Mouse (Mus musculus): ENCODE results near the gene Olfr478.
"Not testable (repeated sequence)": the region's sequence is repeated elsewhere in the genome, so short reads cannot be mapped to it uniquely, and the experiment has no call there.

Gene Olfr478

DNA sequence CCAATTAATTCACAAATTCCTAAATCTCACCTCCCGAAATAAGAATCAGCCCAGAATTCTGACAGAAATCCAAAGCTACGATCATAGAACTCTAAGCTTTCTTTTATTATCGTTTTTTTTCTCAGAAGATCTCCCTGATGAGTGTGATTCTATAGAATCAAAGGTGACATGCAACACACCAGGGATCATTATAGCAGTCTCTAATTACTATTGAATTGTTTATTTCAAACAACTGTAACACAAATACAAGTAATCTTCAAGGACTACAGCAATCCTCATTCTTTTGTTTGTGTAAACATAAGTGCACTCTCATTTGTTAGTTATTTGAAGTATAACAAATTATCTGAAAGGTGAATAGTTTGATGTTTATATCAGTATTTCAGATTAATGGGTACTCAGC, at the start of gene Olfr478:
Gene Olfr478 (minus strand): TSS at position 101 of the 400 bp plus-strand sequence.
- no peak for DNase-seq (ENCODE audit: low spot score)

DNA sequence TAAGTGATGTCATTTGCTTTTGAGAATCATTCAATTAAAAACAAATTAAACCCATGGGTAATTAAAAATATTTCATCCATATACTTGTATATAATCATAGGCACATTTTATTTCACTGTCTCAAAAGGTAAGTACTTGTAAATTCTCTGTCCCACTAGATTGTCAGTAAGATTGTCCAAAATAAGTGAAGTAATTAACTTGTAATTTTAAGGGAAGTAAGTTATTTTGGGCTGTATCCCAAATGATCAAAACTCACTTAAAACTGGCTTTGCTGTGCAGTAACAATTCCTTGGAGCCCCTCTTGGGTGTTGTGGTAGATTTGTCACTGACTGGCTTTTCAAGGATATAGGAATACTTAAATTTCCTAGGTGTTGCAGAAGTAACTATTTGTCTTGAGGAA, 45.8 kb upstream of the Olfr478 start, which contains the start of gene Olfr481:
Gene Olfr481 (plus strand): TSS at position 301 of the 400 bp plus-strand sequence.
- DNase-seq (ENCODE audit: low spot score): no peak

DNA sequence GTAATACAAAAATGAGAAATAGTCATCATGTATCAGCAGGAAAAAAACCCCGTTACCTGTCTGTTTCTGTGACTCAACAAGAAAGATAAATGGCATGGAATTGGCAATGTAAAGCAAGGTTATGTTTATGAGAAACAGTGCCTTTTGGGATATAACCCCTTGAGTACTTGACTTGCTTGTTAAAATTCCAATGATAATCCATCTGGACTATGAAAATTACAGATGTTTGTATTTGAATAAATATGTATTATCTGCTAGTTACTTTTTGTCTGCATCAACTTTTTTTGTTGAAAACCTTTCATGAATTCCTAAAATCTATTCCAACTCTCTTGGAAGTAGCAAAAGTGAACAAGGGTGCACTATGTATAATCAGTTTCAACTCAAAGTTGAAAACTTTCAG, 33.5 kb upstream of the Olfr478 start, which contains the start of gene Olfr480:
Gene Olfr480 (minus strand): TSS at position 101 of the 400 bp plus-strand sequence.
- DNase-seq (ENCODE audit: low spot score): no peak

DNA sequence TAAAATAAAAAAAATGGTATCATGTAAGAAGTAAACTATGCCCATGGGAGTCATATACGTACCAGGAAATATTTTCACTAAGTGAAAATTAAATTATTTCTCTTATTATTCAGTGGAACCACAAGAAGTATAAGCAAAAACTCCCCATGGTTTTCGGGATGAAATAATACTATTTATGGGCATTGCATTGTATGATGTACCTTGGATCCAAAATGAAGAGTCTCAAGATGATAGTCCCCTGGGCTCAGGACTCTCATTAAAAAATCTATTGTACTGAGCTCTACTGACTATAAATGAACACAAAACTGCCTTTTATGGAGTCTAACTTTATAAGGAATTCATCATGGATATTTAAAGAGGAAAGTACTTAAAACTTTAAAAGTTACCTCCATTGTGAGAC, 16.6 kb upstream of the Olfr478 start, which contains the start of gene Olfr479:
Gene Olfr479 (plus strand): TSS at position 301 of the 400 bp plus-strand sequence.
- DNase-seq (ENCODE audit: low spot score): no peak

DNA sequence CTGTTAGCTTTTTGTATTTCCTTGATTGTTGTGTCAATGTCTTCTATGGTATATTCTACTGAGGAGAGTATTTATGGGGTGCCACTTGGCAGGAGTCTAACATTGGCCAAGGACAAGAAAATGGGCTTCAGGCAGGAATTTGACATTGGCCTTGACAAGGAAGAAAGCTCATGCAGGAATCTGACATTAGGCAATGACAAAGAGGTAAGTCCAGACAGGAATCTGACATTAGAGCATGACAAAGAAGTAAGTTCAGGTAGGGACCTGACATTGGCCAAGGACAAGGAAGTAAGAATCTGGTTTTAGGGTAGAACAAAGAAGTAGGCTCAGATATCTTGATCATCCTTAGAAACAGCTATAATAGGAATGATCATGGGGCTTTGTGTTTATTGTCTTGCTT, 19.5 kb downstream of the Olfr478 start:
- DNase-seq (ENCODE audit: low spot score): not testable (repeated sequence)

DNA sequence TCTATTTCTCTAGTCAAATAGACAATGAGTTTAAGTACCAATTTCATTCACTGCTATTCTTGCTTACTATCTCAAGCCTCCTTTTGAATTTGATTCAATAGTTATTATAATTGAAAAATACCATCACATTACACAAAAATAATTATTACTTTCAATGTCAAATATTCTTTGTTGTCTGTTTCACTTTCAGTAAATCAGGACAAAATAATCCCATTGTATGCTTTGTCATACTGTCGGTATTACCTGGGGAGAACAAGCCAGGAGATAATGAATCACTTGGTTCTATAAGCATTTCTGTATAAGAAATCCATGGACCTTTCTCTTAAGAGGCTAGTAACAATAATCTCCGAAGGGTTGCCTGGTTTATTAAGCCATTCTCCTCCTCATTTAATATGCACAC, 47.4 kb downstream of the Olfr478 start, which contains the start of gene Olfr477:
Gene Olfr477 (plus strand): TSS at position 301 of the 400 bp plus-strand sequence.
- no peak for DNase-seq (ENCODE audit: low spot score)

All from urinary bladder, postnatal 10 days (tissue).